Mouse (Mus musculus) heart, postnatal 0 days (tissue): ENCODE data around the gene Vwce.

Source experiments
- CTCF ChIP-seq: IDR thresholded peaks from 2 replicates; pipeline ENCODE4 v1.5.1; 2016; ENCODE audit warnings: antibody characterized with exemption, control low read depth, low read depth
- EP300 ChIP-seq: IDR thresholded peaks from 2 replicates; pipeline ENCODE4 v1.6.1; 2016; ENCODE audit warnings: antibody characterized with exemption, low read depth

DNA sequence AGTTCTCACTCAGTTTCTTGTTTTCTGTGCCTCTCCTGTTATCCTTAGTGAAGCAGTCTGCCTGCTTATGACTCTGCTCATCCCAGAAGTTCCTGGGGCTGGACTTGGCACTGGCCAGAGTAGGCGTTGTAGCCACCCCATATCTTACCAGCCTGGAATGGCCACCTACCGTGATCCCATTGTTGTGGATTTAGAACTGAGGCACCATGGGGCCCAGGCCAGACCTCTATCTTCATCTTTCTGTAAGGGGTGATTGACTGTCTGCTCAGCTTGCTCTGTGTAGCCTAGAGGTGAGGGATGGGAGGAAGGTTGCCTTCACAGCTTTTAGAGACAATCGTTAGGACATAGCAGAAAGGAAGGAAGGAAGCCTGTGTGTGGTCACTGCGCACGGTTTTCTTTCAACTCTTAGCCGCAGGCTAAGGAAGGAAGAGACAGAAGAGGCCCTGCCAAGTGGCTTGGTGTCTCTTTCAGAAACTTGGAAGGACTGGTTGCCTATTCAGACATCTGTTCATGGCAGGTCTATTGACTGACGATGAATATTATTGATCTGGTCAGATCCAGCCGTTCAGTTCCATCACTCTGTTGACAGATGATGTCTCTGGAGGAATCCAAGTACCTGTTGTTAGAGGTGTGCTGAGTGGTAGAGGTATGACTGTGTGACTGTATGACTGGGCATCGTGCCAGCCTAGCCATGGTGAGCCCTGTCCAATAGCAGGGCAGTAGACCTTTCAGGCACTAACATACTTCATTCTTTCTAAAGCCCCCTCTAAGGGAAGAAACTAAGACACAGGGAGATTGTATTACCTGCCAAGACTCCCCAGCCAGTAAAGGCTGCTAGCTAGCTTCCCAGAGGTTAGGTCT, 64.3 kb downstream of the Vwce start:
- TF ChIP-seq CTCF, result no peak
- TF ChIP-seq EP300, result no peak
